Mouse (Mus musculus) liver (tissue): Measurements from ENCODE around the gene Ltbp2.

Experiments used
- DNase-seq: peaks from one replicate; pipeline ENCODE4 v3.0.0-alpha.2; 2020; ENCODE audit warnings: mixed read lengths

The Ltbp2 gene

DNA sequence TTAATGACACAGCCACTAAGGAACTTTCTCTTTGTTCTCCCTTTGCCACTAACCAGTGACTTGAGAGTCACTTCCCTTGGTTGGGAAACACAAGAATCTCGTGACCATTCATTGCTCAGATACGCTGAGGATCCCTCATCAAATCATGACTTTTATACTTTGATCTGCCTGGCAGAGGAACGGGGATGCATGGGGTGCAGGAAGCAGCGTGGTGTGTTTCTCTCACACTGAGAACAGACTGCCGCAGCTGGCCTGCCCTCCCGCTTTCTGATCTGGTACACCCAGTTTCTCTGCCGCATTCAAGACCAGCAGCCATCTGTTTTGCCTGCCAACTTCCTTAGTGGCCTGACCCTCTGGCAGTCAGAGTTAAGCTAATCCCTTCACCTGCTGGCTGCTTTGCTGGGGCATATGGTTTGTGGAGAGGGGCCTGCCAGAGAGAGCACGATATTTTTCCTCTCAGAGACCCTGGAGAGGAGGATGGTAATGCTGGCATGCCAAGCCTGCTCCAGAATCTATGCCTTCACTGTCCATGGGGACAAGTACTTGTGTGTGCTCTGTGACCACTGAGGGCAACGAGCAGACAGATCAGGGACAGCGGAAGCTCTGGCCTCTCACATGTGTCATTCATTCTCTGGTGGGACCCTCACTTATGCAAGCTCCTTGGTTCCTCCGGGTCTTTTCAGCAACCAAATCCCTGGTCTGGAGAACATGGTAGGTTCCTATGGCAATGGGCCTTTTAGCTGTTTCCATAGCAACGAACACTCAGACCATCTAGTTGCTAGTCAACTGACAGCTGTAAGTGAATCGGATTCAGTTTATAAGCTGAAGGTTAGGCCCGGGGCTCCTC lies 124.0 kb downstream of the Ltbp2 start:
- DNase-seq, result no peak

DNA sequence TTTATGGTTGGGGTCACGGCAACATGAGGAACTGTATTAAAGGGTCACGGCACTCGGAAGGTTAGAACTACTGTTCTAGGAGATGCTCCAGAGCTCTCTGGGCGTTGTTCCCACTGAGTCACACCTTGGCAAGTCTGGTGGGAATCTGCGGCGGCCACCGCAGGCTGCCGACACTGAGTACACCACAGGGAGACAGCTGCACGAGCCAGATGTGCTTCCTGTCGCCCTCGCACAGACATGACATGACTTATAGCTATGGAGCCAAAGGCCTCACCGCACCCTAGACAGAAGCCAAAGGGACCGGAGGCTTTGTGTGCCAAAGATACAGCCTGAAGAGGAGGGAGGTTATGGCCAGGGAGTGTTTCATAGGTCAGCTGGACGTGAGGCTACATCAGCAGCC lies 125.7 kb downstream of the Ltbp2 start:
- no peak for DNase-seq

DNA sequence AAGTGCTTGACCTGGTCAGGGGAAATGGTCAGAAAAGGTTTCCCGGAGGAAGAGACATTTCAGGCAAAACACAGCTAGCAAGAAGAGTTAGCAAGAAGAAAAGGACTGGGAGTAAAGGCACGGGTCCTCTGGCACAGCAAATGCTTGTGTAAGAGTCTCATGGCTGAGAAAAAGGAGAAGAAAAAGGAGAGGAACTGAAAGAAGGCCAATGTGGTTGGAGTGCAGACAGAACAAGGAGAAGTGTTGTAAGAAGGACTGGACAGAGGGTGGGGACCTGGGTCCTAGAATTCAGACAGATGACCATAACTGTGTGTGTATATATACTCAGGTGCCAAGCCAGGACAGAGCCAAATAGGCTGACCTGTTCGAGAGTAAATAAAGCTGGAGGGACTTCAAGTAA lies 128.2 kb downstream of the Ltbp2 start:
- no peak for DNase-seq

- no peak for DNase-seq
Observed at GRCm38 (mm10) chr12:84745700-84746099, 130.6 kb downstream of the Ltbp2 start.

GRCm38 (mm10) chr12:84743496-84743895 lies 132.8 kb downstream of the Ltbp2 start:
- DNase-seq, result no peak

- DNase-seq, result no peak
Observed at GRCm38 (mm10) chr12:84733366-84733765, 143.0 kb downstream of the Ltbp2 start.
